Mouse (Mus musculus) stomach, embryonic 16.5 days (tissue): ENCODE data around the gene Cfh. TPM values are rescaled to one million over a fixed set of nuclear protein-coding genes. Genes with fewer than 3 reads are reported as not detected.

Experiments
- ATAC-seq: fragments of 200-750 bp; cut with Nextera tagmentation; 2 replicates; pipeline ENCODE4 v1.8.0; 2017; ENCODE audit warnings: moderate number of reproducible peaks, moderate TSS enrichment; ENCODE audit not compliant: insufficient read depth, low FRiP score
- H3K27ac ChIP-seq: fragments of 300-500 bp; sonication (generic); 2 replicates; pipeline ENCODE4 v1.5.1; 2014; ENCODE audit warnings: low read length
- H3K27me3 ChIP-seq: fragments of 300-500 bp; sonication (generic); 2 replicates; pipeline ENCODE4 v1.6.1; 2014; ENCODE audit warnings: low read length, control low read depth, mixed read lengths; ENCODE audit not compliant: control insufficient read depth, insufficient read depth
- H3K36me3 ChIP-seq: fragments of 300-500 bp; sonication (generic); 2 replicates; pipeline ENCODE4 v1.6.1; 2014; ENCODE audit warnings: low read length; ENCODE audit not compliant: control insufficient read depth, insufficient read depth
- H3K4me1 ChIP-seq: fragments of 300-500 bp; sonication (generic); 2 replicates; pipeline ENCODE4 v1.6.1; 2014; ENCODE audit warnings: low read length, control low read depth, mixed read lengths; ENCODE audit not compliant: control insufficient read depth, insufficient read depth
- H3K4me2 ChIP-seq: fragments of 300-500 bp; sonication (generic); 2 replicates; pipeline ENCODE4 v1.6.1; 2014; ENCODE audit warnings: low read depth, low read length, mixed read lengths
- H3K4me3 ChIP-seq: fragments of 300-500 bp; sonication (generic); replicated peaks from 2 replicates; pipeline ENCODE4 v1.5.1; 2014; ENCODE audit warnings: mild to moderate bottlenecking, low read length
- H3K9ac ChIP-seq: fragments of 300-500 bp; sonication (generic); 2 replicates; pipeline ENCODE4 v1.6.1; 2014; ENCODE audit warnings: low read length
- H3K9me3 ChIP-seq: fragments of 300-500 bp; sonication (generic); replicated peaks from 2 replicates; pipeline ENCODE4 v1.6.1; 2016; ENCODE audit warnings: low read length, control low read depth; ENCODE audit not compliant: control insufficient read depth
- WGBS: fragments of 180-500 bp; shearing (Covaris S2); extraction: QIAGEN DNeasy Blood & Tissue Kit; methylation state at CpG from one replicate; pipeline ENCODE4 v1.1.7; 2014; 5-methylcytosine and 5-hydroxymethylcytosine counted together
- polyA plus RNA-seq: library from polyadenylated mRNA; unstranded; fragments of >200 nt; fragmentation: Nextera tagmentation; extraction: Ambion mirVana; gene quantifications from 2 replicates; pipeline ENCODE4 v1.2.1, GENCODE M21; 2015

Cfh gene
- polyA plus RNA-seq, 1 experiment from 2014 or later = 9.8 TPM

DNA sequence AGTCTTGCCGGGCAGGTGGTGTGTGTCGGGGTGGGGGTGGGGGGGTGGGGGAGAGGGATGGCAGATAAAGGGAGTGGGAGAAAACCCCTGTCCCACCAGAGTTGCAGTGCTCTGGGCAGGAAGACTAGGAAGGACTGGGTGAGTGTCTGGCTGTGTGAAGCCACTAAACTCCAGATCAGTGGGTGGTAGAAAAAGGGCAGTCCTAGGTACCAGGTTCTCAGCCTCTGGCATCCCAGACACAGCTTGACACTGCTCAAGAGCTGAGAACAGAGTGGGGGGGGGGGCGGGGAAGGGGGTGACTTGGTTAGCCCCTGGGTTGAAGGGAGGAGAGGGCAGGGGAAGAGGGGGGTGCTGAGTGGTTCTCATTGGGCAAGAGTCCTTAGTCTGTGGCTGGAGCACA, 24.6 kb downstream of the Cfh start:
- whole genome bisulfite sequencing = 82% methylated on average over 3 of the region's 3 CpGs
- no peak for ATAC-seq
- Histone ChIP-seq H3K27me3 (no peaks in the 10 kb centered on the region), H3K9ac (no peak overlapping the region), H3K4me2 (no peak overlapping the region), H3K27ac (no peak overlapping the region), H3K4me1 (no peaks in the 10 kb centered on the region), H3K36me3 (no peaks in the 10 kb centered on the region), H3K4me3 (no peak overlapping the region), H3K9me3 (no peaks in the 10 kb centered on the region)

DNA sequence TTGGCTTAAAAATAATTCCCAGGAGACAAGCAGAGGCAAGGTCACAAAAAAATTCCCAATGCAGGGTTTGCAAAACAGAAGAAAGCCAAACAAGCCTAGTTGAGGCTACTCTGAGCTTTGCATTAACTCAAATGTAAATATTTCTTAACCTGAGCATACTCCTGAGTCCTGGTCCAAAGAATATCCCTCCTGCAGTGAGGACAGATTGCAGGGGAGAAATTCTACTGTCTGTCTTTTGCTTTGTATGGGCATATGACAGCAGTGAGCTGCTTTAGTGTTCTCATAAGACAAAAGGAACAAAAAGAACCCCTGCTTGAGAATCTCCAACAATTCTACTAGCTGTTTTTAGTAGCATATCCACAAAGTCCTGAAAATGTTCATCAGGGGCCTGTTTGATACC, 114.1 kb downstream of the Cfh start:
- H3K4me3 ChIP-seq = no peak overlapping the region
- no peak for ATAC-seq
- no peaks in the 10 kb centered on the region for H3K27me3 ChIP-seq
- no peak overlapping the region for H3K4me2 ChIP-seq
- no peak overlapping the region for H3K9ac ChIP-seq
- H3K9me3 ChIP-seq = no peaks in the 10 kb centered on the region
- H3K27ac ChIP-seq = no peak overlapping the region
- H3K36me3 ChIP-seq = no peaks in the 10 kb centered on the region
- H3K4me1 ChIP-seq = no peaks in the 10 kb centered on the region

Other genes starting within 250 kb of the Cfh start
- 3.0 and 3.3 TPM in 2 replicates for gene Kcnt2, start 62.4 kb upstream of the Cfh start, polyA plus RNA-seq